Mouse (Mus musculus): ENCODE results near the gene Hs6st1. TPM values are rescaled to one million over a fixed set of nuclear protein-coding genes. Genes with fewer than 3 reads are reported as not detected.
A peak's percentile ranks its signal among the peaks of the same experiment; 100 is the strongest.
"Not testable (repeated sequence)": the region's sequence is repeated elsewhere in the genome, so short reads cannot be mapped to it uniquely, and the experiment has no call there.

Hs6st1 gene
- polyA plus RNA-seq, 1 experiment = 75.6 TPM

GRCm38 (mm10) chr1:36042072-36042471 is 26.1 kb upstream of the Hs6st1 start:
- Histone ChIP-seq H3K4me3 (ENCODE audit: low read depth, low read length) (no peak overlapping the region), H3K36me3 (ENCODE audit: control insufficient read depth, insufficient read depth, low read length, poor library complexity, severe bottlenecking) (no peaks in the 10 kb centered on the region), H3K4me1 (ENCODE audit: control insufficient read depth, insufficient read depth, low read length) (no peaks in the 10 kb centered on the region), H3K9ac (ENCODE audit: low read depth, poor library complexity, severe bottlenecking) (no peak overlapping the region), H3K9me3 (replicated peaks; ENCODE audit: control insufficient read depth, insufficient read depth, low read length, poor library complexity, severe bottlenecking) (peaks cover 70% of the 10 kb centered on the region), H3K27ac (ENCODE audit: insufficient read depth, low read length) (no peak overlapping the region; the same call in 1 of the 2 replicates), H3K27me3 (ENCODE audit: control insufficient read depth, insufficient read depth, low read length, poor library complexity, severe bottlenecking) (no peaks in the 10 kb centered on the region)
- TF ChIP-seq EP300 (IDR thresholded peaks at IDR 0.05; ENCODE audit: insufficient read depth, low read depth, low read length) (no peak), CTCF (IDR thresholded peaks at IDR 0.05; ENCODE audit: low read depth, low read length) (no peak), POLR2A (IDR thresholded peaks at IDR 0.05; ENCODE audit: insufficient read depth, low read length) (no peak)

DNA sequence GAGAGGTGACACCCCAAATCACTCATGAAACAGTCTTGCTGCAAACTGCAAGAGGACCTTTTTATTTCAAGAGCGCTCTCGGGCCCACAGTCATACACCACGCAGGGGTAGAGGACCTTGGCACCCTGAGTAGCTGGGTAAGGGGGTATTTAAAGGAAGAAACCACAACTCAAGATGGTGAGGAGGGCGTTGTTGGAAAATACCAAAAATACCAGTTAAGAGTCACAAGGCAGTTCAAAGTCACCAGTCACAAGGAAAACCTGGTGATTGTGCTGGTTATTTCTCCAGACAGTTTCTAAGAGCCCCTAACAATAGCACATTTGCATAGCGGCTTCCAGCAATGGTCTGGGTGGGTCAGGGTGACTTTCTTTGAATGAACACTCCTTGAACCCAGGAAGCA is 24.4 kb upstream of the Hs6st1 start:
- Histone ChIP-seq H3K9me3 (replicated peaks; ENCODE audit: control insufficient read depth, insufficient read depth, low read length, poor library complexity, severe bottlenecking) (peaks cover 81% of the 10 kb centered on the region), H3K27ac (ENCODE audit: insufficient read depth, low read length) (peak overlapping the region; percentile 78)
- not testable (repeated sequence) for H3K4me1 ChIP-seq (ENCODE audit: control insufficient read depth, insufficient read depth, low read length); H3K9ac ChIP-seq (ENCODE audit: low read depth, poor library complexity, severe bottlenecking); H3K36me3 ChIP-seq (ENCODE audit: control insufficient read depth, insufficient read depth, low read length, poor library complexity, severe bottlenecking); H3K27me3 ChIP-seq (ENCODE audit: control insufficient read depth, insufficient read depth, low read length, poor library complexity, severe bottlenecking); H3K4me3 ChIP-seq (ENCODE audit: low read depth, low read length)

GRCm38 (mm10) chr1:36044288-36044687 is 23.9 kb upstream of the Hs6st1 start:
- Histone ChIP-seq H3K9me3 (replicated peaks; ENCODE audit: control insufficient read depth, insufficient read depth, low read length, poor library complexity, severe bottlenecking) (peaks cover 82% of the 10 kb centered on the region), H3K36me3 (ENCODE audit: control insufficient read depth, insufficient read depth, low read length, poor library complexity, severe bottlenecking) (no peaks in the 10 kb centered on the region), H3K27ac (ENCODE audit: insufficient read depth, low read length) (no peak overlapping the region), H3K27me3 (ENCODE audit: control insufficient read depth, insufficient read depth, low read length, poor library complexity, severe bottlenecking) (no peaks in the 10 kb centered on the region), H3K4me3 (ENCODE audit: low read depth, low read length) (no peak overlapping the region), H3K4me1 (ENCODE audit: control insufficient read depth, insufficient read depth, low read length) (no peaks in the 10 kb centered on the region), H3K9ac (ENCODE audit: low read depth, poor library complexity, severe bottlenecking) (no peak overlapping the region)
- TF ChIP-seq EP300 (IDR thresholded peaks at IDR 0.05; ENCODE audit: insufficient read depth, low read depth, low read length) (no peak), CTCF (IDR thresholded peaks at IDR 0.05; ENCODE audit: low read depth, low read length) (no peak)

- H3K4me3 ChIP-seq (ENCODE audit: low read depth, low read length) = no peak overlapping the region
- peaks cover 5% of the 10 kb centered on the region for H3K4me1 ChIP-seq (ENCODE audit: control insufficient read depth, insufficient read depth, low read length)
- no peaks in the 10 kb centered on the region for H3K27me3 ChIP-seq (ENCODE audit: control insufficient read depth, insufficient read depth, low read length, poor library complexity, severe bottlenecking)
- no peaks in the 10 kb centered on the region for H3K36me3 ChIP-seq (ENCODE audit: control insufficient read depth, insufficient read depth, low read length, poor library complexity, severe bottlenecking)
- peaks cover 23% of the 10 kb centered on the region for H3K9me3 ChIP-seq (replicated peaks; ENCODE audit: control insufficient read depth, insufficient read depth, low read length, poor library complexity, severe bottlenecking)
- no peak overlapping the region for H3K27ac ChIP-seq (ENCODE audit: insufficient read depth, low read length)
- H3K9ac ChIP-seq (ENCODE audit: low read depth, poor library complexity, severe bottlenecking) = no peak overlapping the region
- TF ChIP-seq EP300 (IDR thresholded peaks at IDR 0.05; ENCODE audit: insufficient read depth, low read depth, low read length) = no peak
- no peak for TF ChIP-seq CTCF (IDR thresholded peaks at IDR 0.05; ENCODE audit: low read depth, low read length)
- no peak for TF ChIP-seq POLR2A (IDR thresholded peaks at IDR 0.05; ENCODE audit: insufficient read depth, low read length)
Measured at GRCm38 (mm10) chr1:36052672-36053071, 15.5 kb upstream of the Hs6st1 start.

GRCm38 (mm10) chr1:36053566-36053965 is 14.6 kb upstream of the Hs6st1 start:
- Histone ChIP-seq H3K4me3 (ENCODE audit: low read depth, low read length) (no peak overlapping the region), H3K27me3 (ENCODE audit: control insufficient read depth, insufficient read depth, low read length, poor library complexity, severe bottlenecking) (no peaks in the 10 kb centered on the region), H3K27ac (ENCODE audit: insufficient read depth, low read length) (peak overlapping the region; percentile 66), H3K4me1 (ENCODE audit: control insufficient read depth, insufficient read depth, low read length) (peaks cover 5% of the 10 kb centered on the region), H3K9ac (ENCODE audit: low read depth, poor library complexity, severe bottlenecking) (no peak overlapping the region), H3K9me3 (replicated peaks; ENCODE audit: control insufficient read depth, insufficient read depth, low read length, poor library complexity, severe bottlenecking) (peaks cover 16% of the 10 kb centered on the region), H3K36me3 (ENCODE audit: control insufficient read depth, insufficient read depth, low read length, poor library complexity, severe bottlenecking) (no peaks in the 10 kb centered on the region)
- no peak for TF ChIP-seq POLR2A (IDR thresholded peaks at IDR 0.05; ENCODE audit: insufficient read depth, low read length)
- no peak for TF ChIP-seq EP300 (IDR thresholded peaks at IDR 0.05; ENCODE audit: insufficient read depth, low read depth, low read length)
- TF ChIP-seq CTCF (IDR thresholded peaks at IDR 0.05; ENCODE audit: low read depth, low read length) = no peak

DNA sequence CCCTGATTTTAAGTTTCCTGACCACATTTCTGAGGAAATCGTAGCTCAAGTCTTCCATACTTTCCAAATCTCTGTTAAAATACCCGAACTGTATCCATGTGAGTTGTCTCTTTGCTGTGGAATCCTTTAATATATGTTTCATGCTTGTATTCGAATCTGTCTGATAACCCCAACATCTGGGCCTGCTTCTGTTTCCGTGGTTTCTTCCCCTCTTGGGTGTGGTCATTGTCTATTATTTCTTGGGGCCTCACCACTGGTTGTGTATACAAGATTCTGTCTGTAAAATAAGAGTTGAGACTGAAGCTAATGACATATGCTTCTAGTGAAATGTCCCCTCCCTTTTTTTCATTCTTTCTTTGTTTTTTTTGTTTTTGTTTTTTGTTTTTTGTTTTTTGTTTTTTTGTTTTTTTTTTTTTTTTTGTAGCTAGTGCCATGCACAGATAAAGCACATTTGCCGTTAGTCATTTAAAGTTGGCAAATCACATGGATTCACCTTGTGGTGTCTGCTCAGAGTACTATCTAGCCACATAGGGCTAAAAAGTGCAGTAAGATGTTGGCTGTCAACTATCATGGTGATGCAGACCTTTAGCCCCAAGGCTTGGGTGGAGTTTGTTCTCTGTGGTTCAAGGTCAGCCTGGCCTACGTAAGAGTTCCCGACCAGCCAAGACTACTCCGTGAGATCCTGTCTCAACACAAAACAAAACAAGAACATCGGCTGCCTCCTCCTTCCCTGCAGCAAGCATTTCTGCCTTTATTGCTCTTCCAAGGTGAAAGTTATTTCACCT is 13.8 kb upstream of the Hs6st1 start:
- peaks cover 11% of the 10 kb centered on the region for H3K4me1 ChIP-seq (ENCODE audit: control insufficient read depth, insufficient read depth, low read length)
- H3K4me3 ChIP-seq (ENCODE audit: low read depth, low read length) = no peak overlapping the region
- H3K9me3 ChIP-seq (replicated peaks; ENCODE audit: control insufficient read depth, insufficient read depth, low read length, poor library complexity, severe bottlenecking) = peaks cover 10% of the 10 kb centered on the region
- H3K36me3 ChIP-seq (ENCODE audit: control insufficient read depth, insufficient read depth, low read length, poor library complexity, severe bottlenecking) = no peaks in the 10 kb centered on the region
- H3K27ac ChIP-seq (ENCODE audit: insufficient read depth, low read length) = peak overlapping the region; percentile 69
- H3K27me3 ChIP-seq (ENCODE audit: control insufficient read depth, insufficient read depth, low read length, poor library complexity, severe bottlenecking) = no peaks in the 10 kb centered on the region
- no peak overlapping the region for H3K9ac ChIP-seq (ENCODE audit: low read depth, poor library complexity, severe bottlenecking)
- TF ChIP-seq CTCF (IDR thresholded peaks at IDR 0.05; ENCODE audit: low read depth, low read length) (no peak), EP300 (IDR thresholded peaks at IDR 0.05; ENCODE audit: insufficient read depth, low read depth, low read length) (peak; percentile 99)

Measured in ES-Bruce4 (cell line).